In genomic region chr2:62495407-62495806, GRCm38 (mm10) we compare ENCODE assay signal across 23 mouse cellular contexts. TPM values are rescaled to one million over a fixed set of nuclear protein-coding genes. Genes with fewer than 3 reads are reported as not detected.
"Had no signal": no experiment of that assay in that cellular context is flagged by ENCODE, and none has a peak within 500 bp of the region (broad histone marks: within the 10 kb centered on the region; RNA-seq: fewer than 3 reads in every experiment).

No protein-coding gene starts in this region.

- H3K4me1 ChIP-seq: liver, embryonic 15.5 days; lung, embryonic 15.5 days; megakaryocyte, embryonic 14.5 days; midbrain, embryonic 13.5 days; midbrain, embryonic 15.5 days; neural tube, embryonic 12.5 days; stomach, embryonic 15.5 days had no signal

- H3K27me3 ChIP-seq: liver, embryonic 15.5 days; lung, embryonic 15.5 days; megakaryocyte, embryonic 14.5 days; midbrain, embryonic 13.5 days; midbrain, embryonic 15.5 days; neural tube, embryonic 12.5 days; stomach, embryonic 15.5 days had no signal

- ATAC-seq: liver, postnatal 0 days; lung, postnatal 0 days; midbrain, embryonic 13.5 days; midbrain, embryonic 15.5 days had no signal

- H3K27ac ChIP-seq: liver, embryonic 15.5 days; lung, embryonic 15.5 days; macrophage; midbrain, embryonic 13.5 days; midbrain, embryonic 15.5 days; neural tube, embryonic 12.5 days; stomach, embryonic 15.5 days; stomach, postnatal 0 days had no signal

- H3K9ac ChIP-seq: liver, embryonic 15.5 days; liver, postnatal 0 days; lung, embryonic 15.5 days; midbrain, embryonic 13.5 days; midbrain, embryonic 15.5 days; neural tube, embryonic 12.5 days; stomach, embryonic 15.5 days had no signal

- H3K4me2 ChIP-seq: liver, embryonic 15.5 days; lung, embryonic 15.5 days; midbrain, embryonic 11.5 days; midbrain, embryonic 13.5 days; midbrain, embryonic 15.5 days; neural tube, embryonic 12.5 days; stomach, embryonic 15.5 days had no signal

- H3K9me3 ChIP-seq: liver, embryonic 15.5 days; lung, embryonic 15.5 days; megakaryocyte, embryonic 14.5 days; midbrain, embryonic 13.5 days; midbrain, embryonic 15.5 days; neural tube, embryonic 12.5 days; stomach, embryonic 15.5 days had no signal

- H3K4me3 ChIP-seq: liver, embryonic 15.5 days; lung, embryonic 15.5 days; megakaryocyte, embryonic 14.5 days; midbrain, embryonic 13.5 days; midbrain, embryonic 15.5 days; neural tube, embryonic 12.5 days; stomach, embryonic 15.5 days had no signal

- H3K36me3 ChIP-seq: liver, embryonic 15.5 days; lung, embryonic 15.5 days; midbrain, embryonic 13.5 days; midbrain, embryonic 15.5 days; neural tube, embryonic 12.5 days; stomach, embryonic 15.5 days had no signal

- DNase-seq: liver, postnatal 0 days; lung, adult 2 months; lung, postnatal 14 days; lung, postnatal 36 days; thymus, adult 18-20 months; thymus, postnatal 14 days; thymus, postnatal 36 days had no signal

RNA-seq across cellular contexts. Expression of gene Gcg, which starts 12.0 kb away (rescaled TPM):
- total RNA-seq: megakaryocyte progenitor cell, adult 5-6 weeks; midbrain, postnatal 0 days; monocyte, adult 5-6 weeks; neutrophil, adult 5-6 weeks had no signal
- polyA plus RNA-seq: liver, embryonic 15.5 days; liver, postnatal 0 days; lung, adult 2 months; lung, postnatal 0 days; macrophage; midbrain, embryonic 11.5 days; neural tube, embryonic 12.5 days; spleen, adult 2 months had no signal
